Mouse (Mus musculus) heart, embryonic 14.5 days (tissue): ENCODE measurements around the gene Fadd. TPM values are rescaled to one million over a fixed set of nuclear protein-coding genes. Genes with fewer than 3 reads are reported as not detected.

ENCODE experiments used
- ATAC-seq: fragments of 200-750 bp; cut with Nextera tagmentation; 2 replicates; pipeline ENCODE4 v1.8.0; 2017; ENCODE audit warnings: low read depth, moderate TSS enrichment; ENCODE audit not compliant: insufficient number of reproducible peaks, insufficient read depth, low FRiP score
- H3K27ac ChIP-seq, 2 experiments: fragments of 200-500 bp in 1 of 2; fragments of 300-500 bp in 1 of 2; sonication (generic) in 1 of 2; replicated peaks in 1 of 2; 2 replicates each; pipeline ENCODE4 v1.5.1; 2012 to 2014; ENCODE audit warnings: low read depth in 2 of 2, low read length in 2 of 2, control low read depth in 1 of 2, mild to moderate bottlenecking in 1 of 2, mixed read lengths in 1 of 2; ENCODE audit not compliant: control insufficient read depth in 1 of 2, insufficient read depth in 1 of 2
- H3K27me3 ChIP-seq: fragments of 300-500 bp; sonication (generic); 2 replicates; pipeline ENCODE4 v1.6.1; 2014; ENCODE audit warnings: mild to moderate bottlenecking, low read length, control low read depth; ENCODE audit not compliant: control insufficient read depth, insufficient read depth
- H3K36me3 ChIP-seq: fragments of 300-500 bp; sonication (generic); 2 replicates; pipeline ENCODE4 v1.6.1; 2014; ENCODE audit warnings: mild to moderate bottlenecking, control low read depth, low read length, mixed read lengths; ENCODE audit not compliant: control insufficient read depth, insufficient read depth
- H3K4me1 ChIP-seq, 2 experiments: fragments of 200-500 bp in 1 of 2; fragments of 300-500 bp in 1 of 2; sonication (generic) in 1 of 2; 2 replicates each; pipeline ENCODE4 v1.6.1; 2012 to 2014; ENCODE audit warnings: low read length in 2 of 2, control low read depth in 1 of 2, mixed read lengths in 1 of 2; ENCODE audit not compliant: control insufficient read depth in 2 of 2, insufficient read depth in 2 of 2
- H3K4me2 ChIP-seq: fragments of 300-500 bp; sonication (generic); 2 replicates; pipeline ENCODE4 v1.6.1; 2014; ENCODE audit warnings: mild to moderate bottlenecking, low read length
- H3K4me3 ChIP-seq, 2 experiments: fragments of 200-500 bp in 1 of 2; fragments of 300-500 bp in 1 of 2; sonication (generic) in 1 of 2; 2 replicates each; pipeline ENCODE4 v1.5.1; 2012 to 2014; ENCODE audit warnings: low read length in 2 of 2, mild to moderate bottlenecking in 2 of 2, control low read depth in 1 of 2, low read depth in 1 of 2, moderate library complexity in 1 of 2; ENCODE audit not compliant: control insufficient read depth in 1 of 2, insufficient read depth in 1 of 2
- H3K9ac ChIP-seq: fragments of 300-500 bp; sonication (generic); 2 replicates; pipeline ENCODE4 v1.6.1; 2014; ENCODE audit warnings: mild to moderate bottlenecking, low read length
- H3K9me3 ChIP-seq: fragments of 300-500 bp; sonication (generic); 2 replicates; pipeline ENCODE4 v1.6.1; 2016; ENCODE audit warnings: low read length, control low read depth; ENCODE audit not compliant: control insufficient read depth
- WGBS: fragments of 180-500 bp; shearing (Covaris S2); extraction: QIAGEN DNeasy Blood & Tissue Kit; methylation state at CpG from one replicate; pipeline ENCODE4 v1.1.7; 2014; 5-methylcytosine and 5-hydroxymethylcytosine counted together
- polyA plus RNA-seq: library from polyadenylated mRNA; unstranded; fragments of >200 nt; fragmentation: Nextera tagmentation; extraction: Ambion mirVana; gene quantifications from 2 replicates; pipeline ENCODE4 v1.2.1, GENCODE M21; 2014

Fadd gene
- polyA plus RNA-seq, 1 experiment from 2014 or later = 12.7 TPM

DNA sequence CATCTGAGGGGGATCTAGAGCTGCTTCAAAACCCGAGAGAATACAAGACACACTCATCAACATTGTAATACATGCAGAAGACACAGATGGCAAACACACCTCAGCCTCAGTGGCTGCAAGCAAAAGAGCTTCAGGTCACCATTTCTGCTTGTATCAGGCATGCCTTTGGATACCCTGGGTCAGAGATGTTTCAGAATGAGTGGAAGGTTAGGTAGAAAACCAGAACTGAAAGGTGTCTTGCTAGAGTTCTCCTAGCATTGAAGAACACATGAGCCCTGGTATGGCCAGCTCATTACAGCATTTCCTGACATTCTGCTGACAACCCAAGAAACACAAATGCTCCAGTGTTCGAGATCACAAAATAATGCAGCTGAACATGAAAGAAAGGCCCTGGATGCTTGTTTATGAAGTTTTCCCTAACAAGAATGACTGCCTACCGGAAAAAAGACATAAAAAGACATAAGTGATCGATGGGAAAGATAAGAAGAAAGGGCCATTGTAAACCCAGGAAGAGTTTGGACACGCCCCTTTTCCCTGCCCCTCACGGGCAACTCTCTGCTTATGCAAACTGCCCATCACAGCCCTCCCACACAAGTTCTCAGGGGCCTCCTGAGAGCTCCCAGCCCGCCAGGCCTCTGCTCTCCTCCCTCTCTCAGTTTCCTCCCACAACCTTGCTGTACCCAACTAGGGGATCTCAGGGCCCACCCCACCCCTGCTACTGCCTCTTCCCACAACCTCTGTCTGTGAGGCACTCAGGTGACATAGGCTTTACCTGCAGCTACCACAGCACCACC is 50.5 kb downstream of the Fadd start:
- no peak for ATAC-seq
- Histone ChIP-seq H3K9ac (no peak overlapping the region), H3K27me3 (no peaks in the 10 kb centered on the region), H3K4me1 (peaks cover 5 to 32% of the 10 kb centered on the region in 2 experiments), H3K9me3 (no peaks in the 10 kb centered on the region), H3K4me2 (no peak overlapping the region), H3K27ac (no peak overlapping the region), H3K4me3 (no peak overlapping the region), H3K36me3 (no peaks in the 10 kb centered on the region)
- 55% methylated on average over 7 of the region's 7 CpGs for WGBS

DNA sequence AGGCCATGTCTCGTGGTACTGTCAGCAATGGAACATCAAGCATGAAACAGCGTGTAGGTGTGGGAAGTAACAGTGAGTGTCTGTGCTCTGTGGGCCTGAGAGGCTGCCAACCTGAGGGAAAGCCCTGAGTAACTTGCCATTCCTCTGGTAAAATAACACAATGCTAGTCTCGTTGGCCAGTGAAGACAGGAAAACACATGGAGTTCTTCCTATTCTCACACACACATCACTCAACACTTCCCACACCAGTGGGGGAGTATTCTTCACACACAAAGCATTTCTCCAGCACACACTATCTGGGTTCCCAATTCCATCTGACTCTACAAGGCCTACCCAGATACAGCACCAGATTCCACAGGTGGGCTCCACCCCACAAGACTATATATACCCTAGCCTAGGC is 52.4 kb downstream of the Fadd start:
- Histone ChIP-seq H3K4me3 (no peak overlapping the region), H3K9me3 (no peaks in the 10 kb centered on the region), H3K9ac (no peak overlapping the region), H3K27me3 (no peaks in the 10 kb centered on the region), H3K36me3 (no peaks in the 10 kb centered on the region), H3K27ac (no peak overlapping the region), H3K4me2 (no peak overlapping the region), H3K4me1 (peaks cover 5 to 25% of the 10 kb centered on the region in 2 experiments)
- WGBS = 57% methylated on average over 3 of the region's 3 CpGs
- ATAC-seq = no peak

DNA sequence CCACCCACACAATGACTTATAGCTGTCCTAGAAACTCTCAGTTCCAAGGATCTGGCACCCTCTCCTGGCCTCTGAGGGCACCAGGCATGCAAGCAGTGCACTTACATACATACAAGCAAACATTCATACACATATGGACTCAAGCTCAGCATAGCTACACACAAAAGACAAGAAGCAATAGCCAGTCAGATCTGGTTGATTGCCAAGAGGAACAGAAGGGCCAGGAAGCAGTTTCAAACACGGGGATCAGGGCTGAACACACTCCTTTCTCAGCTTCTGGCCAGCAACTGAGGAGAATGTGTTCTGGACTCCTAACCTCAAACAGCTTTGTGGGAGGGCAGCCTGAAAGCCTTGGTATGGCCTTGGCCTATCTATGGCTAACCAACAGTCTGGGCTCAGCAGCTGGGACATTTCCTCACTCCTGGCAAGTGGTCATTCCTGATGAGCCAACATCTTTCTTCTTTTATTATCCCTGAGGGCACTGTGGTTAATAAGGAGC is 54.5 kb downstream of the Fadd start:
- Histone ChIP-seq H3K9me3 (no peaks in the 10 kb centered on the region), H3K4me2 (no peak overlapping the region), H3K4me1 (peaks cover 5 to 25% of the 10 kb centered on the region in 2 experiments), H3K36me3 (no peaks in the 10 kb centered on the region), H3K27me3 (no peaks in the 10 kb centered on the region), H3K9ac (no peak overlapping the region), H3K27ac (no peak overlapping the region), H3K4me3 (no peak overlapping the region)
- WGBS = 60% methylated on average over 1 of the region's 1 CpGs
- no peak for ATAC-seq

Other genes with a start within 250 kb of the Fadd start
- gene Cttn, start 111.5 kb downstream of the Fadd start, polyA plus RNA-seq = 121 and 128 TPM in 2 replicates
- gene Ppfia1, start 28.7 kb downstream of the Fadd start, polyA plus RNA-seq = 25.0 and 28.8 TPM in 2 replicates
- gene Ano1, start 169.5 kb upstream of the Fadd start, polyA plus RNA-seq = 7.3 and 7.5 TPM in 2 replicates